Mouse (Mus musculus) heart, embryonic 12.5 days (tissue): ENCODE data around the gene Zwint. TPM values are rescaled to one million over a fixed set of nuclear protein-coding genes. Genes with fewer than 3 reads are reported as not detected.

Source experiments
- ATAC-seq: fragments of 200-750 bp; cut with Nextera tagmentation; 2 replicates; pipeline ENCODE4 v1.8.0; 2017; ENCODE audit warnings: moderate TSS enrichment, moderate library complexity; ENCODE audit not compliant: insufficient number of reproducible peaks, low FRiP score
- H3K27ac ChIP-seq: fragments of 300-500 bp; sonication (generic); 2 replicates; pipeline ENCODE4 v1.5.1; 2016; ENCODE audit warnings: mild to moderate bottlenecking, moderate library complexity; ENCODE audit not compliant: poor library complexity, severe bottlenecking
- H3K27me3 ChIP-seq: fragments of 300-500 bp; sonication (generic); replicated peaks from 2 replicates; pipeline ENCODE4 v1.6.1; 2016; ENCODE audit warnings: mild to moderate bottlenecking, moderate library complexity
- H3K36me3 ChIP-seq: fragments of 300-500 bp; sonication (generic); 2 replicates; pipeline ENCODE4 v1.6.1; 2016; ENCODE audit warnings: mild to moderate bottlenecking, moderate library complexity
- H3K4me1 ChIP-seq: fragments of 300-500 bp; sonication (generic); replicated peaks from 2 replicates; pipeline ENCODE4 v1.6.1; 2016; ENCODE audit warnings: mild to moderate bottlenecking
- H3K4me2 ChIP-seq: fragments of 300-500 bp; sonication (generic); 2 replicates; pipeline ENCODE4 v1.6.1; 2016; ENCODE audit warnings: mild to moderate bottlenecking, moderate library complexity
- H3K4me3 ChIP-seq: fragments of 300-500 bp; sonication (generic); 2 replicates; pipeline ENCODE4 v1.5.1; 2016; ENCODE audit warnings: mild to moderate bottlenecking
- H3K9ac ChIP-seq: fragments of 300-500 bp; sonication (generic); 2 replicates; pipeline ENCODE4 v1.6.1; 2016; ENCODE audit warnings: mild to moderate bottlenecking, moderate library complexity
- H3K9me3 ChIP-seq: fragments of 300-500 bp; sonication (generic); replicated peaks from 2 replicates; pipeline ENCODE4 v1.6.1; 2016; ENCODE audit warnings: mild to moderate bottlenecking, moderate library complexity
- WGBS: fragments of 180-500 bp; shearing (Covaris S2); methylation state at CpG from one replicate; pipeline ENCODE4 v1.1.7; 2016; 5-methylcytosine and 5-hydroxymethylcytosine counted together
- polyA plus RNA-seq: library from polyadenylated mRNA; unstranded; fragments of >200 nt; fragmentation: Nextera tagmentation; extraction: Ambion mirVana; gene quantifications from 2 replicates; pipeline ENCODE4 v1.2.1, GENCODE M21; 2016

Gene Zwint
- polyA plus RNA-seq, 1 experiment from 2014 or later: 304 TPM

DNA sequence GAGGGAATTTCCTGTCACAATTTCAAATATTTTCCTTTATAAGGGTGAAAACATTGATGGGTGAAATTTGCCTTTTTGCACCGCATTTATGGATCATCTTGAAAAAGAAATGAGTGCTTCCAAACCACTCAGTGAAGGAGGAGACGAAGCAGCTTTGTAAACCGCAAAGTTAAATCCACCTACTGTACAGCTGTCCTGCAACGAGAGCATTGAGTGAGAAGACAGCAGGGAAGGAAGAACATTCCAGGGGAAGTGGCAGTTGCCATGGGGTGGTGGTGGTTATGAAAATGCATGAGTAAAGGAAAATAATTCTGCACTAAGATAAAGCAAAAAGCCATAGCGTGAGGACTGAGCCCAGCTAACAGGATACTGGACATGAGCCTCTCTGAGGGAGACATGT lies 13.2 kb downstream of the Zwint start:
- Histone ChIP-seq H3K4me2 (no peak overlapping the region), H3K4me1 (peaks cover 13% of the 10 kb centered on the region; the same call in 1 of the 2 replicates), H3K4me3 (no peak overlapping the region), H3K36me3 (peaks cover 46% of the 10 kb centered on the region), H3K9ac (no peak overlapping the region), H3K9me3 (no peaks in the 10 kb centered on the region), H3K27me3 (no peaks in the 10 kb centered on the region), H3K27ac (no peak overlapping the region)
- no peak for ATAC-seq
- 88% methylated on average over 5 of the region's 5 CpGs for WGBS

DNA sequence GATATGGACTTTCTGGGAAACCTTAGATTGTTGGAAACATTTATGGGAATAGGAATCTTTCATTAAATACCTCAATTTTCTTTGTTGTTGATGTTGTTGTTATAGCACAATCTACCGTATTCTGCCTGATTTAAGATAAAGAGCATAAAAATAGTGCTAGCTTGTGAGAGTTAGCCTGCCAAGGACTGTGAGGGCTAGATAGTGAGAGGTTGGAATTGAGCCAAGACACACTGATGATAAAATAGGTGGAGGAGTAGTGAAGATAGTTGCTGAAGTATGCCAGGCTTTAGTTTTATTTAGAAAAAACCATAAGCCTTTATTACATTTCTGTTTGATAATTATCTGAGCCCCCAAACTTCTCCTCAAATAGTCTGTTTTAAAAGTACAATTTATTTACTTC lies 14.4 kb downstream of the Zwint start:
- no peak overlapping the region for H3K27ac ChIP-seq
- H3K27me3 ChIP-seq: no peaks in the 10 kb centered on the region
- ATAC-seq: no peak
- H3K4me1 ChIP-seq: peaks cover 13% of the 10 kb centered on the region; the same call in 1 of the 2 replicates
- H3K9me3 ChIP-seq: peaks cover 3% of the 10 kb centered on the region
- no peak overlapping the region for H3K9ac ChIP-seq
- H3K36me3 ChIP-seq: peaks cover 43% of the 10 kb centered on the region
- WGBS: 8% methylated on average over 1 of the region's 1 CpGs
- no peak overlapping the region for H3K4me2 ChIP-seq
- H3K4me3 ChIP-seq: no peak overlapping the region

DNA sequence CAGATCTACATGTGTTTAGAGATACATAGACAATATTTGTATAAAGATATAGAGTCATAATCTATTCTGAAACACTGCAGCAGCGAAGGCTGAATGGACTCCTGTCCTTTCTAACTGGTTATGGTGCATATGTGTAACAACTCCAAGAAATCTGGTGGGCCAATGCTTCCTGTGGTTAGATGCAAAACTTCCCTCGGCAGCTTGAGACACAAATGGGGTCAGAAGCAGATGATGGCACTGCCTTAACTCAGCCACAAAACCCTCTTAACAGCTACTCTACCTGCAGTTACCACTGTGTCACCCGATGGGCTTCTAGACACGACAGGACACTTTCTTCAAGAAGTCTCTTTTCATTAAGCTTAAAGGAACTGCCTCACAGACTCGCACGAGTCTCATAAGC lies 21.3 kb downstream of the Zwint start:
- peaks cover 7% of the 10 kb centered on the region for H3K4me1 ChIP-seq
- no peak overlapping the region for H3K27ac ChIP-seq
- no peak overlapping the region for H3K4me2 ChIP-seq
- H3K27me3 ChIP-seq: no peaks in the 10 kb centered on the region
- H3K9ac ChIP-seq: no peak overlapping the region
- peaks cover 8% of the 10 kb centered on the region for H3K9me3 ChIP-seq
- ATAC-seq: no peak
- H3K4me3 ChIP-seq: no peak overlapping the region
- peaks cover 16% of the 10 kb centered on the region for H3K36me3 ChIP-seq
- 70% methylated on average over 6 of the region's 6 CpGs for WGBS

DNA sequence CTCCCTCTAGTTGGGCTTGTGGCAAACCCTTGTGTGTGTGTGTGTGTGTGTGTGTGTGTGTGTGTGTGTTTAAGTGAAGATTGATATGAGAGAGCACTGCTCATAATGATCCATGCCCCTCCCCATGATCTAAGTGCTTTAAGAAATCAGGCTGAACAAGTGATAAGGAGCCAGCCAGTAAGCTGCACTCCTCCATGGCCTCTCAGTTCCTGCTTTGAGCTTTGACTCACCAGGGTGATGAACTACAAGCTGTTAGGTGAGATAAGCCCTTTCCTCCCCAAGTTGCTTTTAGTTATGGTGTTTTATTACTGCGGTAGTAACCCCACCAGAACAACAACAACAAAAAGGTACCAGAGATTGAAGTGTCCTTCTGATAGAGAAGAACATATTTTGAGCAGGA lies 21.9 kb downstream of the Zwint start:
- Histone ChIP-seq H3K9me3 (peaks cover 8% of the 10 kb centered on the region), H3K9ac (no peak overlapping the region), H3K4me1 (peaks cover 7% of the 10 kb centered on the region), H3K27ac (no peak overlapping the region), H3K27me3 (no peaks in the 10 kb centered on the region), H3K4me3 (no peak overlapping the region), H3K4me2 (no peak overlapping the region), H3K36me3 (peaks cover 13% of the 10 kb centered on the region)
- ATAC-seq: no peak
- WGBS: 24% methylated on average over 1 of the region's 1 CpGs

DNA sequence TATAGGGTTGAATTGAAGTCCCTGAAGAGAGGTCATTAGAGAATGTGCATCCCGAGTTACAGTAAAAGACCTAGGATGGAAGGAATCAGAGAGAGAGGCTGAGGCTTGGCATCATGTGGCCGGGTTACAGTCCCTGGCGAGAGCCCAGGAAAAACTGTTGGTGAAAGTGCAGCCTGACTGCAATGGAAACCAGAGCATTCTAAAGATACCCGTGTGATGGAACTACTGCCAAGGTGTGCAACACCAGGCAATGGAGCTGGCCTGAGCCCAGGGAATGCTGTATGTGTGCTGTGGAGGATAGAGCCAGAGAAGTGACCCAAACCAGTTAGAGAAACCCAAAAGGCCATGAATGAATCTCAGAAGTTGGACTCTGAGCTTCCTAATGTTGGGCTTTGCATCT lies 24.4 kb downstream of the Zwint start:
- H3K4me2 ChIP-seq: no peak overlapping the region
- H3K4me3 ChIP-seq: no peak overlapping the region
- no peak for ATAC-seq
- no peak overlapping the region for H3K27ac ChIP-seq
- peaks cover 6% of the 10 kb centered on the region for H3K36me3 ChIP-seq
- peaks cover 5% of the 10 kb centered on the region for H3K9me3 ChIP-seq
- no peaks in the 10 kb centered on the region for H3K27me3 ChIP-seq
- peaks cover 7% of the 10 kb centered on the region for H3K4me1 ChIP-seq
- no peak overlapping the region for H3K9ac ChIP-seq
- 68% methylated on average over 4 of the region's 4 CpGs for WGBS

DNA sequence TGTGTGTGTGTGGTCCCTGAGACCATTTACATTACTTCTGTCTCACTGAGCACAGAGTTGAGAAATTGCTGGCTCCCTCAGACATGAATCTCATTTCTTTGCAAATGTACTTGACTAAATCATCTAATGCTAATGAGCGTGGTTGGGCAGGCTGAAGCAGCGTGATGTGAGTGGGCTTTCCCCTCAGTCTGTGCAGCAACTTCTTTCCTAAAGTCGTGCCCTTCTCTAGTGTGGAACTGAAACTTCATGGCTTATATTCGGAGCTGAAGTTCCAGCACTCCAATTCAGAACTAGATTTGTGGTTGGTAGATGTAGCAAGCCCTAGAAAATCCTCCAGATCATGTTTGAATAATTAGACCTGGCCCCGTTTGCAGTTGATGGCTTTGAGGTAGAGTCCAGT lies 46.4 kb downstream of the Zwint start:
- Histone ChIP-seq H3K9ac (no peak overlapping the region), H3K4me1 (no peaks in the 10 kb centered on the region), H3K27me3 (no peaks in the 10 kb centered on the region), H3K27ac (no peak overlapping the region), H3K4me3 (no peak overlapping the region), H3K4me2 (no peak overlapping the region), H3K9me3 (no peaks in the 10 kb centered on the region), H3K36me3 (no peaks in the 10 kb centered on the region)
- WGBS: 82% methylated on average over 5 of the region's 5 CpGs
- no peak for ATAC-seq

DNA sequence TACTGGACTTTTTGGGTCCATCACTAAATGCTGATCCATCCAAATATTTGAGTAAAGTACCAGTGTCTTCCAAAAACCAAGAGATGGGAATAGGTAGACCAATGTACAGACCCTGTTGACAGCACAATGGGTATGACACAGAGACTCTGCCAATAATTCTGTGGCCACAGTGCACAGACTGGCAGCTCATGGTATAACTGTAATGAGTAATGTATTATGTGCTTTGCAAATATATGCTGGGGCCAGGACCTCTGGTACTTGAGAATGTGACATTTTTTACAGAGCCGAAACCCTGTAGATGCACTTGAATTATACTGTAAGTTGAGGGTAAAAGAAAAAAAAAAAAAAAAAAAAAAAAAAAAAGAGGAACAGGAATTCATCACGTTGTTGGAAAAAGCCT lies 59.1 kb downstream of the Zwint start:
- Histone ChIP-seq H3K36me3 (no peaks in the 10 kb centered on the region), H3K4me2 (no peak overlapping the region), H3K4me1 (no peaks in the 10 kb centered on the region), H3K27me3 (no peaks in the 10 kb centered on the region), H3K9ac (no peak overlapping the region), H3K27ac (no peak overlapping the region), H3K9me3 (no peaks in the 10 kb centered on the region), H3K4me3 (no peak overlapping the region)
- 62% methylated on average over 2 of the region's 2 CpGs for WGBS
- no peak for ATAC-seq
